In genomic region chr10:13233941-13234340, GRCm38 (mm10) we compare ENCODE assay signal across 24 mouse cellular contexts. TPM values are rescaled to one million over a fixed set of nuclear protein-coding genes. Genes with fewer than 3 reads are reported as not detected.
A peak's percentile ranks its signal among the peaks of the same experiment; 100 is the strongest.
DNase-seq lines count a peak whose midpoint lies in the region; ATAC-seq and TF ChIP-seq lines count a peak whose summit lies in the region.
"Had no signal": no experiment of that assay in that cellular context is flagged by ENCODE, and none has a peak within 500 bp of the region (broad histone marks: within the 10 kb centered on the region; RNA-seq: fewer than 3 reads in every experiment).

No protein-coding gene starts in this region.

- no peaks in the 10 kb centered on the region for H3K27me3 ChIP-seq in forebrain, embryonic 12.5 days
- no peaks in the 10 kb centered on the region for H3K27me3 ChIP-seq in forebrain, postnatal 0 days (ENCODE audit: insufficient read depth, low read length)
- no peaks in the 10 kb centered on the region for H3K27me3 ChIP-seq in lung, embryonic 16.5 days (ENCODE audit: control insufficient read depth, insufficient read depth, low read depth, low read length)
- no peaks in the 10 kb centered on the region for H3K27me3 ChIP-seq in lung, postnatal 0 days (replicated peaks; ENCODE audit: insufficient read depth, low read length)
- H3K27me3 ChIP-seq in intestine, postnatal 0 days (replicated peaks; ENCODE audit: control insufficient read depth, insufficient read depth, low read length), result no peaks in the 10 kb centered on the region
- H3K27me3 ChIP-seq: forebrain, embryonic 13.5 days; heart, embryonic 13.5 days; hindbrain, embryonic 12.5 days; Patski had no signal

- no peak overlapping the region for H3K27ac ChIP-seq in forebrain, embryonic 12.5 days
- H3K27ac ChIP-seq in forebrain, postnatal 0 days (ENCODE audit: low read depth, low read length), result no peak overlapping the region
- H3K27ac ChIP-seq in lung, embryonic 16.5 days (ENCODE audit: low read length), result peak overlapping the region; percentile 45; the same call in 1 of the 2 replicates
- H3K27ac ChIP-seq in lung, postnatal 0 days (ENCODE audit: low read length), result no peak overlapping the region
- H3K27ac ChIP-seq in intestine, postnatal 0 days (ENCODE audit: low read depth, low read length), result no peak overlapping the region
- H3K27ac ChIP-seq: forebrain, embryonic 13.5 days; gastrocnemius, adult 2 months had no signal

- no peak for TF ChIP-seq CTCF in forebrain, postnatal 0 days (IDR thresholded peaks at IDR 0.05; ENCODE audit: low read depth)
- TF ChIP-seq CTCF in lung, postnatal 0 days (IDR thresholded peaks at IDR 0.05), result no peak
- TF ChIP-seq CTCF in intestine, postnatal 0 days (IDR thresholded peaks at IDR 0.05; ENCODE audit: low read depth), result no peak

- H3K36me3 ChIP-seq in forebrain, embryonic 12.5 days (replicated peaks), result no peaks in the 10 kb centered on the region
- no peaks in the 10 kb centered on the region for H3K36me3 ChIP-seq in forebrain, postnatal 0 days (ENCODE audit: insufficient read depth)
- peaks cover 5% of the 10 kb centered on the region for H3K36me3 ChIP-seq in lung, embryonic 16.5 days (ENCODE audit: control insufficient read depth, insufficient read depth, low read length)
- peaks cover 9% of the 10 kb centered on the region for H3K36me3 ChIP-seq in lung, postnatal 0 days (ENCODE audit: insufficient read depth, low read length)
- H3K36me3 ChIP-seq in intestine, postnatal 0 days (ENCODE audit: control insufficient read depth, insufficient read depth), result no peaks in the 10 kb centered on the region; the same call in 1 of the 2 replicates
- H3K36me3 ChIP-seq: hindbrain, embryonic 12.5 days had no signal

- no peak overlapping the region for H3K4me2 ChIP-seq in forebrain, embryonic 12.5 days
- no peak overlapping the region for H3K4me2 ChIP-seq in forebrain, postnatal 0 days (ENCODE audit: low read depth)
- no peak overlapping the region for H3K4me2 ChIP-seq in lung, embryonic 16.5 days (ENCODE audit: low read depth, low read length)
- no peak overlapping the region for H3K4me2 ChIP-seq in lung, postnatal 0 days (replicated peaks; ENCODE audit: low read depth, low read length)
- no peak overlapping the region for H3K4me2 ChIP-seq in intestine, postnatal 0 days (replicated peaks; ENCODE audit: low read depth)
- H3K4me2 ChIP-seq: forebrain, embryonic 13.5 days; heart, embryonic 13.5 days; hindbrain, embryonic 12.5 days had no signal

- DNase-seq in forebrain, postnatal 0 days, result no peak
- no peak for DNase-seq in lung, postnatal 0 days (ENCODE audit: low spot score)
- peak; percentile 63 for DNase-seq in retina, postnatal 1 day
- DNase-seq in spleen, postnatal 14 days (ENCODE audit: low spot score in 2 of 2), result no peak
- DNase-seq: adrenal gland, postnatal 14 days; cerebellum, adult 11-12 months; cerebellum, adult 9-10 months; cerebellum, postnatal 36 days; gastrocnemius, adult 2 months; gastrocnemius, postnatal 25 days; heart, postnatal 4 days had no signal

- TF ChIP-seq EP300 in lung, postnatal 0 days (IDR thresholded peaks at IDR 0.05), result no peak

- 65% methylated on average over 10 of the region's 10 CpGs for WGBS in forebrain, embryonic 12.5 days
- 70% methylated on average over 10 of the region's 10 CpGs for WGBS in forebrain, postnatal 0 days
- 85% methylated on average over 10 of the region's 10 CpGs for WGBS in lung, embryonic 16.5 days
- WGBS in lung, postnatal 0 days, result 88% methylated on average over 10 of the region's 10 CpGs
- WGBS in intestine, postnatal 0 days, result 90% methylated on average over 10 of the region's 10 CpGs

- H3K4me3 ChIP-seq in forebrain, embryonic 12.5 days (replicated peaks), result no peak overlapping the region
- no peak overlapping the region for H3K4me3 ChIP-seq in forebrain, postnatal 0 days (ENCODE audit: low read depth, low read length)
- no peak overlapping the region for H3K4me3 ChIP-seq in lung, embryonic 16.5 days (ENCODE audit: low read length)
- H3K4me3 ChIP-seq in lung, postnatal 0 days (ENCODE audit: low read depth, low read length), result no peak overlapping the region
- H3K4me3 ChIP-seq in intestine, postnatal 0 days (ENCODE audit: low read depth, low read length), result no peak overlapping the region
- H3K4me3 ChIP-seq: forebrain, embryonic 13.5 days; gastrocnemius, adult 2 months; heart, embryonic 13.5 days; hindbrain, embryonic 12.5 days had no signal

- H3K9ac ChIP-seq in forebrain, embryonic 12.5 days, result no peak overlapping the region
- no peak overlapping the region for H3K9ac ChIP-seq in forebrain, postnatal 0 days
- H3K9ac ChIP-seq in lung, embryonic 16.5 days (ENCODE audit: low read length), result no peak overlapping the region
- H3K9ac ChIP-seq in lung, postnatal 0 days (replicated peaks; ENCODE audit: low read depth), result no peak overlapping the region
- H3K9ac ChIP-seq in intestine, postnatal 0 days (ENCODE audit: low read depth, low read length), result no peak overlapping the region
- H3K9ac ChIP-seq: forebrain, embryonic 13.5 days; hindbrain, embryonic 12.5 days had no signal

- no peaks in the 10 kb centered on the region for H3K9me3 ChIP-seq in forebrain, embryonic 12.5 days
- no peaks in the 10 kb centered on the region for H3K9me3 ChIP-seq in forebrain, postnatal 0 days (ENCODE audit: low read length)
- H3K9me3 ChIP-seq in lung, embryonic 16.5 days (ENCODE audit: control insufficient read depth, low read length), result no peaks in the 10 kb centered on the region
- no peaks in the 10 kb centered on the region for H3K9me3 ChIP-seq in lung, postnatal 0 days (ENCODE audit: low read length)
- no peaks in the 10 kb centered on the region for H3K9me3 ChIP-seq in intestine, postnatal 0 days (ENCODE audit: control insufficient read depth)
- H3K9me3 ChIP-seq: forebrain, embryonic 13.5 days; heart, embryonic 13.5 days; hindbrain, embryonic 12.5 days had no signal

- peaks cover 15% of the 10 kb centered on the region for H3K4me1 ChIP-seq in forebrain, embryonic 12.5 days
- H3K4me1 ChIP-seq in forebrain, postnatal 0 days (ENCODE audit: insufficient read depth), result no peaks in the 10 kb centered on the region
- 0 out of 2 replicates have a peak, but pooled peaks cover 2% of the 10 kb centered on the region for H3K4me1 ChIP-seq in lung, embryonic 16.5 days (replicated peaks; ENCODE audit: control insufficient read depth, insufficient read depth, low read length)
- H3K4me1 ChIP-seq in lung, postnatal 0 days (ENCODE audit: insufficient read depth, low read depth, low read length), result no peaks in the 10 kb centered on the region
- H3K4me1 ChIP-seq in intestine, postnatal 0 days (replicated peaks; ENCODE audit: control insufficient read depth, insufficient read depth, low read length), result peaks cover 13% of the 10 kb centered on the region; the same call in 1 of the 2 replicates

- 0 out of 2 replicates have a peak, but pooled peaks have one; percentile 30 for ATAC-seq in forebrain, embryonic 12.5 days (ENCODE audit: low FRiP score)
- ATAC-seq in forebrain, postnatal 0 days, result no peak
- no peak for ATAC-seq in lung, embryonic 16.5 days (ENCODE audit: low read depth)
- ATAC-seq in lung, postnatal 0 days, result no peak
- ATAC-seq in intestine, postnatal 0 days, result no peak
- ATAC-seq: activated CD4-positive, CD25-positive, alpha-beta regulatory T cell, adult 4 months; forebrain, embryonic 13.5 days; hindbrain, embryonic 16.5 days; Patski had no signal

RNA-seq across cellular contexts. Expression of gene Ltv1, which starts 41.0 kb away (rescaled TPM):
- 59.7 and 60.6 TPM in 2 replicates for polyA plus RNA-seq in forebrain, embryonic 12.5 days (2016; fragmentation: Nextera tagmentation; extraction: Ambion mirVana)
- total RNA-seq in forebrain, postnatal 0 days (2014; rRNA removed), result 11.3 and 15.5 TPM in 2 replicates
- 21.4 and 27.9 TPM in 2 replicates for polyA plus RNA-seq in forebrain, postnatal 0 days (2015; fragmentation: Nextera tagmentation; extraction: Ambion mirVana)
- 54.9 and 63.4 TPM in 2 replicates for polyA plus RNA-seq in lung, embryonic 16.5 days (2015; fragmentation: Nextera tagmentation; extraction: Ambion mirVana)
- polyA plus RNA-seq in lung, postnatal 0 days (2015; fragmentation: Nextera tagmentation; extraction: Ambion mirVana), result 32.2 and 33.1 TPM in 2 replicates
- polyA plus RNA-seq in intestine, postnatal 0 days (2015; fragmentation: Nextera tagmentation; extraction: Ambion mirVana), result 44.1 and 45.5 TPM in 2 replicates

RNA-seq across cellular contexts. Expression of gene Zc2hc1b, which starts 56.1 kb away (rescaled TPM):
- not detected in 2 replicates for polyA plus RNA-seq in forebrain, embryonic 12.5 days (2016; fragmentation: Nextera tagmentation; extraction: Ambion mirVana)
- not detected in 2 replicates for total RNA-seq in forebrain, postnatal 0 days (2014; rRNA removed)
- not detected in 2 replicates for polyA plus RNA-seq in forebrain, postnatal 0 days (2015; fragmentation: Nextera tagmentation; extraction: Ambion mirVana)
- not detected in 2 replicates for polyA plus RNA-seq in lung, embryonic 16.5 days (2015; fragmentation: Nextera tagmentation; extraction: Ambion mirVana)
- not detected in 2 replicates for polyA plus RNA-seq in lung, postnatal 0 days (2015; fragmentation: Nextera tagmentation; extraction: Ambion mirVana)
- polyA plus RNA-seq in intestine, postnatal 0 days (2015; fragmentation: Nextera tagmentation; extraction: Ambion mirVana), result not detected in 2 replicates
- total RNA-seq: adrenal gland, adult 18-20 months; adrenal gland, postnatal 14 days; gastrocnemius, adult 2 months; gastrocnemius, postnatal 25 days; granulocyte monocyte progenitor cell, adult 5-6 weeks; heart, postnatal 4 days had no signal
- polyA plus RNA-seq: activated CD4-positive, CD25-positive, alpha-beta regulatory T cell, adult 4 months; C2C12; forebrain, embryonic 13.5 days; heart, embryonic 13.5 days; heart, postnatal 0 days; hindbrain, embryonic 12.5 days; hindbrain, embryonic 16.5 days; Patski had no signal
